Mouse (Mus musculus): ENCODE data around the gene Actn2. TPM values are rescaled to one million over a fixed set of nuclear protein-coding genes. Genes with fewer than 3 reads are reported as not detected.

The Actn2 gene
- polyA plus RNA-seq, 1 experiment from 2014 or later = 5.4 TPM

GRCm38 (mm10) chr13:12327577-12327976 lies 13.0 kb downstream of the Actn2 start:
- Histone ChIP-seq H3K27ac (ENCODE audit: low read depth, low read length) (no peak overlapping the region), H3K9me3 (ENCODE audit: control insufficient read depth, low read length) (no peaks in the 10 kb centered on the region), H3K36me3 (ENCODE audit: control insufficient read depth, insufficient read depth, low read length) (no peaks in the 10 kb centered on the region), H3K4me2 (ENCODE audit: low read depth, low read length) (no peak overlapping the region), H3K9ac (replicated peaks; ENCODE audit: low read depth, low read length) (no peak overlapping the region), H3K4me1 (ENCODE audit: control insufficient read depth, insufficient read depth, low read length) (no peaks in the 10 kb centered on the region), H3K4me3 (ENCODE audit: low read depth, low read length) (no peak overlapping the region), H3K27me3 (ENCODE audit: control insufficient read depth, insufficient read depth, low read length) (no peaks in the 10 kb centered on the region)
- 96% methylated on average over 6 of the region's 6 CpGs for WGBS
- no peak for ATAC-seq (ENCODE audit: low read depth)

GRCm38 (mm10) chr13:12323076-12323625 lies 17.4 kb downstream of the Actn2 start:
- H3K4me1 ChIP-seq (ENCODE audit: control insufficient read depth, insufficient read depth, low read length) = no peaks in the 10 kb centered on the region
- H3K36me3 ChIP-seq (ENCODE audit: control insufficient read depth, insufficient read depth, low read length) = no peaks in the 10 kb centered on the region
- ATAC-seq (ENCODE audit: low read depth) = no peak
- H3K4me2 ChIP-seq (ENCODE audit: low read depth, low read length) = no peak overlapping the region
- no peaks in the 10 kb centered on the region for H3K9me3 ChIP-seq (ENCODE audit: control insufficient read depth, low read length)
- no peak overlapping the region for H3K9ac ChIP-seq (replicated peaks; ENCODE audit: low read depth, low read length)
- no peaks in the 10 kb centered on the region for H3K27me3 ChIP-seq (ENCODE audit: control insufficient read depth, insufficient read depth, low read length)
- 87% methylated on average over 12 of the region's 12 CpGs for WGBS
- no peak overlapping the region for H3K4me3 ChIP-seq (ENCODE audit: low read depth, low read length)
- no peak overlapping the region for H3K27ac ChIP-seq (ENCODE audit: low read depth, low read length)

- no peaks in the 10 kb centered on the region for H3K9me3 ChIP-seq (ENCODE audit: control insufficient read depth, low read length)
- H3K4me1 ChIP-seq (ENCODE audit: control insufficient read depth, insufficient read depth, low read length) = no peaks in the 10 kb centered on the region
- no peak overlapping the region for H3K9ac ChIP-seq (replicated peaks; ENCODE audit: low read depth, low read length)
- H3K27me3 ChIP-seq (ENCODE audit: control insufficient read depth, insufficient read depth, low read length) = no peaks in the 10 kb centered on the region
- no peak overlapping the region for H3K4me2 ChIP-seq (ENCODE audit: low read depth, low read length)
- no peak overlapping the region for H3K27ac ChIP-seq (ENCODE audit: low read depth, low read length)
- H3K4me3 ChIP-seq (ENCODE audit: low read depth, low read length) = no peak overlapping the region
- no peaks in the 10 kb centered on the region for H3K36me3 ChIP-seq (ENCODE audit: control insufficient read depth, insufficient read depth, low read length)
- no peak for ATAC-seq (ENCODE audit: low read depth)
- 78% methylated on average over 2 of the region's 2 CpGs for WGBS
These were observed 20.4 kb downstream of the Actn2 start for GRCm38 (mm10) chr13:12320148-12320547.

GRCm38 (mm10) chr13:12318017-12318416 lies 22.5 kb downstream of the Actn2 start:
- Histone ChIP-seq H3K9me3 (ENCODE audit: control insufficient read depth, low read length) (no peaks in the 10 kb centered on the region), H3K27me3 (ENCODE audit: control insufficient read depth, insufficient read depth, low read length) (no peaks in the 10 kb centered on the region), H3K4me2 (ENCODE audit: low read depth, low read length) (no peak overlapping the region), H3K27ac (ENCODE audit: low read depth, low read length) (no peak overlapping the region), H3K9ac (replicated peaks; ENCODE audit: low read depth, low read length) (no peak overlapping the region), H3K4me1 (ENCODE audit: control insufficient read depth, insufficient read depth, low read length) (no peaks in the 10 kb centered on the region), H3K4me3 (ENCODE audit: low read depth, low read length) (no peak overlapping the region), H3K36me3 (ENCODE audit: control insufficient read depth, insufficient read depth, low read length) (no peaks in the 10 kb centered on the region)
- no peak for ATAC-seq (ENCODE audit: low read depth)
- WGBS = 85% methylated on average over 5 of the region's 5 CpGs

GRCm38 (mm10) chr13:12317191-12317765 lies 23.3 kb downstream of the Actn2 start:
- ATAC-seq (ENCODE audit: low read depth) = no peak
- no peak overlapping the region for H3K27ac ChIP-seq (ENCODE audit: low read depth, low read length)
- H3K9ac ChIP-seq (replicated peaks; ENCODE audit: low read depth, low read length) = no peak overlapping the region
- WGBS = 82% methylated on average over 6 of the region's 6 CpGs
- H3K36me3 ChIP-seq (ENCODE audit: control insufficient read depth, insufficient read depth, low read length) = no peaks in the 10 kb centered on the region
- H3K9me3 ChIP-seq (ENCODE audit: control insufficient read depth, low read length) = no peaks in the 10 kb centered on the region
- H3K27me3 ChIP-seq (ENCODE audit: control insufficient read depth, insufficient read depth, low read length) = no peaks in the 10 kb centered on the region
- no peak overlapping the region for H3K4me3 ChIP-seq (ENCODE audit: low read depth, low read length)
- H3K4me1 ChIP-seq (ENCODE audit: control insufficient read depth, insufficient read depth, low read length) = no peaks in the 10 kb centered on the region
- no peak overlapping the region for H3K4me2 ChIP-seq (ENCODE audit: low read depth, low read length)

- H3K9ac ChIP-seq (replicated peaks; ENCODE audit: low read depth, low read length) = no peak overlapping the region
- no peak for ATAC-seq (ENCODE audit: low read depth)
- no peaks in the 10 kb centered on the region for H3K27me3 ChIP-seq (ENCODE audit: control insufficient read depth, insufficient read depth, low read length)
- H3K4me2 ChIP-seq (ENCODE audit: low read depth, low read length) = no peak overlapping the region
- H3K36me3 ChIP-seq (ENCODE audit: control insufficient read depth, insufficient read depth, low read length) = no peaks in the 10 kb centered on the region
- no peaks in the 10 kb centered on the region for H3K4me1 ChIP-seq (ENCODE audit: control insufficient read depth, insufficient read depth, low read length)
- no peak overlapping the region for H3K4me3 ChIP-seq (ENCODE audit: low read depth, low read length)
- no peak overlapping the region for H3K27ac ChIP-seq (ENCODE audit: low read depth, low read length)
- WGBS = 97% methylated on average over 6 of the region's 6 CpGs
- H3K9me3 ChIP-seq (ENCODE audit: control insufficient read depth, low read length) = no peaks in the 10 kb centered on the region
These were observed 26.4 kb downstream of the Actn2 start for GRCm38 (mm10) chr13:12314173-12314572.

GRCm38 (mm10) chr13:12311930-12312492 lies 28.5 kb downstream of the Actn2 start:
- WGBS = 49% methylated on average over 10 of the region's 10 CpGs
- H3K27me3 ChIP-seq (ENCODE audit: control insufficient read depth, insufficient read depth, low read length) = no peaks in the 10 kb centered on the region
- no peak overlapping the region for H3K4me3 ChIP-seq (ENCODE audit: low read depth, low read length)
- peak; percentile 67; the same call in 1 of the 2 replicates for ATAC-seq (ENCODE audit: low read depth)
- H3K27ac ChIP-seq (ENCODE audit: low read depth, low read length) = no peak overlapping the region
- no peak overlapping the region for H3K9ac ChIP-seq (replicated peaks; ENCODE audit: low read depth, low read length)
- H3K4me1 ChIP-seq (ENCODE audit: control insufficient read depth, insufficient read depth, low read length) = no peaks in the 10 kb centered on the region
- no peak overlapping the region for H3K4me2 ChIP-seq (ENCODE audit: low read depth, low read length)
- H3K36me3 ChIP-seq (ENCODE audit: control insufficient read depth, insufficient read depth, low read length) = no peaks in the 10 kb centered on the region
- H3K9me3 ChIP-seq (ENCODE audit: control insufficient read depth, low read length) = no peaks in the 10 kb centered on the region

GRCm38 (mm10) chr13:12311371-12311770 lies 29.2 kb downstream of the Actn2 start:
- no peaks in the 10 kb centered on the region for H3K36me3 ChIP-seq (ENCODE audit: control insufficient read depth, insufficient read depth, low read length)
- no peak overlapping the region for H3K27ac ChIP-seq (ENCODE audit: low read depth, low read length)
- ATAC-seq (ENCODE audit: low read depth) = no peak
- H3K27me3 ChIP-seq (ENCODE audit: control insufficient read depth, insufficient read depth, low read length) = no peaks in the 10 kb centered on the region
- H3K4me3 ChIP-seq (ENCODE audit: low read depth, low read length) = no peak overlapping the region
- 74% methylated on average over 4 of the region's 4 CpGs for WGBS
- no peak overlapping the region for H3K4me2 ChIP-seq (ENCODE audit: low read depth, low read length)
- H3K9me3 ChIP-seq (ENCODE audit: control insufficient read depth, low read length) = no peaks in the 10 kb centered on the region
- H3K4me1 ChIP-seq (ENCODE audit: control insufficient read depth, insufficient read depth, low read length) = no peaks in the 10 kb centered on the region
- H3K9ac ChIP-seq (replicated peaks; ENCODE audit: low read depth, low read length) = no peak overlapping the region

- no peaks in the 10 kb centered on the region for H3K36me3 ChIP-seq (ENCODE audit: control insufficient read depth, insufficient read depth, low read length)
- ATAC-seq (ENCODE audit: low read depth) = no peak
- WGBS = 95% methylated on average over 3 of the region's 3 CpGs
These were observed 31.1 kb downstream of the Actn2 start for GRCm38 (mm10) chr13:12309446-12309845.

More at GRCm38 (mm10) chr13:12309446-12309845, 31.1 kb downstream of the Actn2 start:
- no peak overlapping the region for H3K27ac ChIP-seq (ENCODE audit: low read depth, low read length)
- no peak overlapping the region for H3K4me2 ChIP-seq (ENCODE audit: low read depth, low read length)
- no peak overlapping the region for H3K9ac ChIP-seq (replicated peaks; ENCODE audit: low read depth, low read length)
- H3K4me1 ChIP-seq (ENCODE audit: control insufficient read depth, insufficient read depth, low read length) = no peaks in the 10 kb centered on the region
- H3K27me3 ChIP-seq (ENCODE audit: control insufficient read depth, insufficient read depth, low read length) = no peaks in the 10 kb centered on the region
- H3K9me3 ChIP-seq (ENCODE audit: control insufficient read depth, low read length) = no peaks in the 10 kb centered on the region
- no peak overlapping the region for H3K4me3 ChIP-seq (ENCODE audit: low read depth, low read length)

Data from neural tube, embryonic 14.5 days (tissue).